Mouse (Mus musculus): ENCODE measurements around the gene Tmem41b.

DNA sequence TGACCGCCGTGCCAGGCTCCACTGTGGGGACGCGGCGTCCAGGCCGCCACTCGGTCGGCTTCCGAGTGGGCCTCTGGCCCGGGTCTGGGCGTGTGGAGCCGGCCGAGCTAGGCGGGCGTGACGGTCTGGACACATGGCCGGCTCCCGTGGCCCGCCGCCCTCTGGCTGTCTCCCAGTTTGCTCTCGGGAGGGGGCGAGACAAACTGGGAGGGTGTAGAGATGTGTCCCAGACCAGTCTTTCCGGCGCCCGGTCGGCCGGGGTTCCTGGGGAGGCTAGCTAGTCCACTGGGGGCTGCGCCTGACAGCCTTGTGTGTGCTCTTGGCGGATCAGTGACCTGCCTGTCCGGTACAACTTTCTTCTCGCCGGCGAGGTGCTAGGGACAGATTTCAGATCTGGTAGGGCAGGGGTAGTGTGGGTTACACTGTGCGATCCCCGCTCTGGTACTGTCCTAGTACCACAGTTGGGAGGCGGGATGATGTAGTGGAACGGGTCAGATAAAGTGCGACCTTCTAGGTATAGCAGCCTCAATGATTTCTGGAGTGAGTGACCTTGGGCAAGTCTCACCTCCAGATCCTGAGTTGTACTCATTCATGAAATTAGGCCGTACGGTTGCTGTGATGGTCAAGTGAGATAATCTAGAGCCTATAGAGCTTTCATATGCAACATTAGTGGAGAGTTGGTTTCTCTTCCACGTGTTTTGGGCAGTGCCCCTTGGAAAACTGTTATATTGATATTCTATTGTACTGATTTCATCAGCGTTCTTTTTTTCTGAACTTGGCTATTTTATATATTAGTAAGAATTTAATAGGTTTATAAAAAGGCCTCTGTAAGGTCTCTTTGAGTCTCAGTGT is 32.1 kb upstream of the Tmem41b start:
- TF ChIP-seq HCFC1 (IDR thresholded peaks at IDR 0.05; ENCODE audit: borderline replicate concordance, insufficient read depth, low read length) (no peak), CHD2 (IDR thresholded peaks at IDR 0.05; ENCODE audit: low read depth, low read length) (no peak), ZNF384 (IDR thresholded peaks at IDR 0.05; ENCODE audit: low read depth, low read length) (no peak), MAFK (IDR thresholded peaks at IDR 0.05; ENCODE audit: insufficient read depth, low read depth, low read length) (no peak), ZC3H11A (IDR thresholded peaks at IDR 0.05; ENCODE audit: borderline replicate concordance, low read depth, low read length) (no peak)
